Mouse (Mus musculus) mammary gland, adult 2 months (tissue): ENCODE data around the gene Cstf1. TPM values are rescaled to one million over a fixed set of nuclear protein-coding genes. Genes with fewer than 3 reads are reported as not detected.

ENCODE experiments used
- polyA plus RNA-seq: library from polyadenylated mRNA; depleted of rRNA; stranded (reverse); fragments of >200 nt; gene quantifications from 2 replicates; pipeline ENCODE4 v1.2.3, GENCODE M21; 2012; ENCODE audit warnings: low replicate concordance; rRNA removed

Cstf1 gene
- polyA plus RNA-seq: 37.4 and 38.2 TPM in 2 replicates

GRCm38 (mm10) chr2:172370411-172371223 lies at the start of gene Cstf1, which contains the start of gene Aurka:
Gene Cstf1 (plus strand): TSS chr2:172370681.
Gene Aurka (minus strand): TSS chr2:172370535.

GRCm38 (mm10) chr2:172345258-172345738 lies 25.2 kb upstream of the Cstf1 start, which contains the start of gene Fam210b:
Gene Fam210b (plus strand): TSS chr2:172345565.

DNA sequence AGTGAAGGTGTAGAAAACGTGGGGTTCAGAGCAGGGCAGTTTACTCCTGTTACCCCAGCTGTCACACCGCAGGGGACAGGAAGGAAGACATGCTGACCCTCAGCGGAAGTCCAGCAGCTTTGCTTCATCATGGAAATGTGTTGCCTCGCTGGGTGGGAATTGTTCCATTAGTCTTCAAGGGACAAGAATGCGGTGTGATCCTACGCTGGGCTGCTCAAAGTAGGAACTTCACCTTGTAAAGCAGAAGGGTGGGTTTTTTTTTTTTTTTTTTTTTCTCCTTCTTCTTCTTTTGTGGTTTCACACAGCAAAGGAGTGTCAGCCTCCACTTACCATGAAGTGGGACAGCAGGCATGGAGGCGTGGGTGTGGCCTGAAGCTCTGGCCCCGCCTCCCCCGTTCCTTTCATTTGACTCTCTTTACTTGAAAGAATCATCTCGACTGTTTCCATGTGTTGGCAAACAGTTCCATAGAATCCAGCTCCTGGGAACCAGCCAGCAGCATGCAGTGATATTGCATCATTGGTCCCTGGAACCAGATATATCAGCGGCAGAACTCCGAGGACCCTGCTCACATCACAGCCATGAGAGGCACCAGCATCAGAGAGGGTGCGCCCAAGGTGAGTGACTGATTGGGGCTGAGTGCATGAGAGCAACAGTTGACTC lies 23.0 kb downstream of the Cstf1 start, which contains the start of gene Cass4:
TSS of gene Cass4 (plus strand) at position 404 of the 661 bp plus-strand sequence.

Other genes starting within 250 kb of the Cstf1 start
- gene Mc3r, start 122.2 kb upstream of the Cstf1 start, polyA plus RNA-seq: not detected in 2 replicates
- 40.4 and 49.5 TPM in 2 replicates for gene Fam210b, start 25.1 kb upstream of the Cstf1 start, polyA plus RNA-seq
- gene Aurka, start 146 bp upstream of the Cstf1 start, polyA plus RNA-seq: 3.1 and 4.0 TPM in 2 replicates
- 2.1 and 3.1 TPM in 2 replicates for gene Cass4, start 23.1 kb downstream of the Cstf1 start, polyA plus RNA-seq
- gene Rtf2, start 69.9 kb downstream of the Cstf1 start, polyA plus RNA-seq: 45.0 and 81.2 TPM in 2 replicates
- gene Gcnt7, start 87.9 kb downstream of the Cstf1 start, polyA plus RNA-seq: not detected in 2 replicates
- 0.29 and 0.32 TPM in 2 replicates for gene Fam209, start 101.8 kb downstream of the Cstf1 start, polyA plus RNA-seq
- gene Tfap2c, start 178.9 kb downstream of the Cstf1 start, polyA plus RNA-seq: 7.0 and 13.0 TPM in 2 replicates